Mouse (Mus musculus): ENCODE data around the gene Nectin1.

Nectin1 gene

DNA sequence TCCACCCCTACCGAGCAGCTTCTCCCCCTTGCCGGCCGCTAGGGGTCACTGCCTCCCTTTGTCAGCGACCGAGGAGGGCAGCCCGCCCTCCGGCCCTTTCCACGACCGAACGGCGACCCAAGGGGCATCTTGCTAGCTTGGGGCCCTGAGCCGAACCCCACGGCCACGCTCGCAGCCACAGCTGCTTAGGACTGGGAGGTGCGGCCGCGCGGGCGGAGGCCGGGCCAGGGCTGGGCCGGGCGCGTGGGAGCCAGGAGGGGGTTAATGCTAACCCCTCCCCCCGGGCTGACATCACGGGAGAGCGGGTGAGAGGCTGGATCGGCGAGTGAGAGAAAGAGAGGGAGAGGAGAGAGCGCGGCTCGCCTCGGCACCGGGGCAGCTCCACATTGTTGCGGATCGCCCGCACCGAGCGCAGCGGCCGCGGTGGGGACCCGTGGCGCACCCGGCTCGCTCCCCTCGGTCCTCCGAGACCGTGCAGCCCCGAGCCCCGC is at the start of gene Nectin1:
Gene Nectin1 (plus strand): TSS at position 338 of the 491 bp plus-strand sequence.
- peak; percentile 95 to 98 for DNase-seq (ENCODE audit: inconsistent age in 2 of 2, low spot score in 1 of 2)

DNA sequence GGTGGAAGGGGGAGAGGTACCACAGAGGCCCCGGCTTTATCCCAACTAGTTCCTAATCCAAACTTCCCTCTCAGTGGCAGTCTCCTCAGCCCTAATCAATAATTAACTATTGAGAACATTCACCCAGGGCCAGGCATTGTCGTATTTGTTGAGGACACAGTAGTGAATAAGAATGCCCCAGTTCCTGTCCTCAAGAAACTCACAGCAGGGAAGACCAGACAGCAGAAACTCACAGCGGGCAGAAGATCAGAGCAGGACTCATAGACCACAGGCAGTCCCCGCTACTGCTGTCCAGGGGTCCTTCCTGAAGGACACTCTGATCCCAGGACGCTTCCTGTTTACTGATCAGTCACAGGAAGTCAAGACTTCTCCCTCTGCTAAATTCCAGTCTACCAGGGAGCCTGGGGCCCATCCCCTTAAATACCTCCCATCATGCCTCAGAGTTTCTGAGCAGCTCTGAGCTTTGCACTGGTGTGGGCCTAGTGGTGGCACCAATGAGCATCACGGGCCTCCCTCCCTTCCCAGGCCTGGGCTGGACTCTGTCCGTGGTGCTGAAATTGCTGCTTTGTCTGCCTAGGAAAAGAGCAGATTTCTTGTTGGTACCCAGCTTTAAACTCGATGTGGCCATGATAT is 45.6 kb upstream of the Nectin1 start:
- peak; percentile 53 to 77 for DNase-seq (ENCODE audit: inconsistent age in 2 of 2, low spot score in 1 of 2)

DNA sequence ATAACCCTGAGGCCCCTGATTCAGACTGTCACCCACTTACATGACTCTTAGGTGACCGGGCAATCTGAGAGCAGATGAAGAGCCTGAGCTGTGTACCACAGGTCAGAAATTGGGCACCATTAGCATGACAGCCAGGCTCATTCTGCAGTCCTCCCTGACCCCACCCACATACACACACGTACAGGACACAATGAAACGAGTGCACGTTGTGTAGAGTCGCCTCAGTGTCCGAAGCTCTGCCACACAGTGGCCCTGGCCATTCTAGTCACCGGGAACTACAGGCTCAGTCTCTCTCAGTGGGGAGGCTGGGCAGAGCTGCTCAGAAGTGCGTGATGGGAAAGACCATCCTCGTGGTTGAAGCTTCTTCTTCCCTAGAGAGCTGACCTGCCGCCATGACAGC is 44.9 kb upstream of the Nectin1 start:
- no peak for DNase-seq (ENCODE audit: inconsistent age in 2 of 2, low spot score in 1 of 2)

DNA sequence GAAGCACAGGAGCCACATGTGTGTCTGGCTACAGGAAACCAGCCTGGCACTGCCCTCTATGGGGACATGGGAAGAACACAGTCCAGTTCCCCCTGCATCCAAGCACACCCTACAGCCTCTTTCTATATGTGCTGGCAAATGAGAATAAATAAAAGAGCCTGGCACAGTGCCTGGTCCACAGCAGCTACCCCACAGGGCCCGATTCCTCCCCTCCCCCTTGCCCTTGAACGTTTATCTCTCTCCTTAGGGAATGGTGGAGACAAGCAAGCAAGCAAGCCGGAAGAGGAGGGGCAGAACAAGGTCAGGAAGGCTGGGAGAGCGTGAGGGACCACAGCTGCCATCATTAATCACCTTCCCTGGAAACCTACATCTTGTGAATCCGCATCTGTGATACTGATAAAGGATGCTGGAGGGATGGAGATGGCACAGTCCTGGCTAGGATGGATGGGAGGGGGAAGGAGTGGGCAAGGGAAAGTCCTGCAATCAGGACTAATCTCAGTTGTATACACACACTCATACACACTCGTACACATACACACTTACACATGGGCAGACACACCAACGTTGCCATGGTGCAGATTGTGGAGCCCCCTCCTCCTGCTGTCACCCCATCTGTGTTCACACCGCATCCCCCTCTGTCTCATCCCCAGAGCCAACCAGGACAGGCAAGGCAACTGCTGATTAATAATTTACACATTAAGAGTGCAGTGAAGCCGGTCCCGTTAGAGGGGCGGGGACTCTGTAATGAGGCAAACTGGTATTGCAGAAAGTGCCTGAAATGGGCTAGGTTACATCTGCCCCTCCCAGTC is 44.2 kb upstream of the Nectin1 start:
- no peak for DNase-seq (ENCODE audit: inconsistent age in 2 of 2, low spot score in 1 of 2)

DNA sequence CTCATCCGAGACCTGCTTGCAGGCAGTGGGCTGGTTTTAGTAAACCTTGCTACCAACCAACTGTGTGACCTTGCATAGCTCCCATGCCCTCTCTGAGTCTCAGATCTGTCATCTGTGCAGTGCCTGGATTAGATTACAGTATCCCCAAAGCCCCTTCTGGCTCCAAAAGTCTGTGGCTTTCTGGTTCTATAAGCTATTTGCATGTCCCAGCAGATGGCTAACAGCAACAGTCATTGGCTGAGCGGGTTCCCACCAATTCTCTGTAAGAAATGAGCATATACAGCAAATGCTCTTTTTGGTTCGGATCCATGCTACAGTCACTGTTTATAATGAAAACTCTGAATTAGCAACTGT is 43.6 kb upstream of the Nectin1 start:
- DNase-seq (ENCODE audit: inconsistent age in 2 of 2, low spot score in 1 of 2): no peak

DNA sequence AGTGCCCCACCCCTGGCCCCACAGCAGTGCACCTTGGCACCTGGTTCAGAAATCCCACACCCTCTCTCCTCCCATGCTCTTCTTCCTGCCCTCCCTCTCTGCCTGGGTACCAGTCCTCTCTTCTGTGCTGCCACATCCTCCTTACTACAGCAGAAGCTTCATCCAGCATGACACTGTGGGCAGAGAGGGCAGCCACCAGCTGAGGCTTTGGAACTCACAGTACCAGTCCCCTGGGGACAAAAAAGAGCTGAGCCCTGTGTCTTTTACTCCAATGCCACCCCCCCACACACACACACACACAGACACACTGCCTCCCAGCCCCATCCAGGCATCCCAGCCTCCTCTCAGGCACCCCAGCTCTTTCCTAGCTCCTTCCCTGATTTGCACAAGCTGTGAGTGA is 42.0 kb upstream of the Nectin1 start:
- no peak for DNase-seq (ENCODE audit: inconsistent age in 2 of 2, low spot score in 1 of 2)

DNA sequence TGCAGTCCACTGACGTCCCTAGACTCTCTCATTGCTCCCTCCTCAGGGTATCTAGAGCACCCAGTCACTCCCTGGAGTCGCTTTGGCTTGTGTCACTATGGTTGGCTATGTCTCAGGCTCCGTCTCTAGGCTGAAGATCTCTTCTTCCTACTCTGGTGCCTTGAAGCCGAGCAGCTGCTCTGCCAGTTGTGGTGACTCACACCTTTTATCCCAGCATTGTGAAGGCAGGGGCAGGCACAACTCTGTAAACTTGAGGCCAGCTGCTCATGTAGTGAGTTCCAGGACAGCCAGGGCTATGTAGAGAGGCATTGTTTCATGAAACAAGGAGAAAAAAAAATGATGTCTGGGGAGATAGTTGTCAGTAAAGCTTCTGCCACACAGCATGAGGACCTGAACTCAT is 36.2 kb upstream of the Nectin1 start:
- peak in 1 of 2 experiments; percentile 68 for DNase-seq (ENCODE audit: inconsistent age in 2 of 2, low spot score in 1 of 2)

DNA sequence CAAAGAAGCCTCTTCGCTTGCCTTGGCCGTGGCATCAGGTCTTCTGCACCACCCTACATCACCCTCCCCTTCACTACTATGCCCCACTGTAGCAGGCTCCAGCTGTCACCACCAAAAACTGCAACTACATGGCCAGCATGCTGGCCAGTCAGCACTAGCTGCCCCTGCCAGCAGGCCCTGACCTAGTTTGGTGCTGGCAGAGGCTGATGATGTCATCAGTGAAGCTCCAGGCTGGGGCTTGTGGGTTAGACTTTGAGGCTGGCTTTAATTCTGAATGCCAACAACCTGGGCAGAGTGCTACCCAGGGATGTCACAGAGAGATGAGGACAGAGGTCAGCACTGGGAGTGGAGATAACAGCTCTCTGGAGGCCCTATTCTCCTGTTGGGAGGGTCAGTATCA is 35.1 kb upstream of the Nectin1 start:
- DNase-seq (ENCODE audit: inconsistent age in 2 of 2, low spot score in 1 of 2): peak; percentile 81 to 82

DNA sequence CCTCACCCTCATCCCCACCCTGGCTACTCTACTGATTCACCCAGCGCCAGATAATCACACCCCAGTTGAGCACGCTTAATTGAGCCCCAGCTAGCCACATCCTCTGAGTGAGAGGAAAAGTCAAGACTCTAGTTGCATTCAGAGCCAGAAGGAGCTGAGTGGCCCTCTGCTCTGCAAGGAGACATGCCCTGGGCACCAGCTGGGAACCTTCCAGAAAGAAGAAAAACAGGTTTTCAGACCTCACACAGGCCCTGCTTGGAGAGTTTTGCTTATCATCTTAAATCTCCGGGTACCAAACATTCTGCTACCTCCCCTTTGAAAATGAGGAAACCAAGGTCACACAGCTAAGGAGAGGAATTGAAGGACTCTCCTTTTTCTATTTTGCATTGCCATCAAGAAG is 30.4 kb upstream of the Nectin1 start:
- DNase-seq (ENCODE audit: inconsistent age in 2 of 2, low spot score in 1 of 2): no peak

DNA sequence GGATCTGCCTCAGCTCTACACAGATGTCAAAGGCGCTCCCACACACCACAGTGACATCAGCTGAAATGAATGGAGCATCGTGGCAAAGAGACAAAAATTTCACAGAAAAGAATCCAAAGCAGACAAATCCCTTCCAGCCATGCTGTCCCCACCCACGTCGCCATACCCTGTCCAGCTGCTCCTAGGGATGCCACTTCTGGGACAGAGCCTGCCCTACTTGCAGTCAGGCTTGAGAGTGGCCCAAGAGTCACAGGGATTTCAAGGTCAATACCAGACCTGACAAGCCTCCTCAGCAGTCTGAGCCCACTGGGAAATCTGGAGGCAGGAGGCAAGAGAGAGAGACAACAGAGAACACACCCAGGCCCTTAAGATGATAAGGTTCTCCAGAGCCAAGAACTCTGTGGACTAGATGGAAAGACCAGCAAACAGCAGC is 24.4 kb upstream of the Nectin1 start:
- peak in 1 of 2 experiments; percentile 29 for DNase-seq (ENCODE audit: inconsistent age in 2 of 2, low spot score in 1 of 2)

DNA sequence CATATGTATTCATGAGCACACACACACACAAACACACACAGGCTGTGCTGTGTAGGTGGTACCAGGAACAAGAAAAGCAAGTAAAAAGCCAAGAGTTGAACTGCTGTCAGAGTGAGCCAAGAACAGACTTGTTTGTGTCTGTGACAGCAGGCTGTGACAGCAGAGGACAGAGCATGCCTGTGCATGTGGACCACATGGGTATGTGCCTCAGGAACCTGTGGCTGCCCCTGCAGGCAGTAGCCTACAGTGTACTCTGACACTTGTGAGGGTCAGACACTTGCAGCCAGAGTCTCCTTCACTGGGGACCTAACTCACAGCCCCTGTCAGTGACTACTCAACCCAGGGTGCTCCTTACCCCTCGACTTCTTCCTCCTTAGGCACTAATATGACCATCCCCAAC is 23.7 kb upstream of the Nectin1 start:
- no peak for DNase-seq (ENCODE audit: inconsistent age in 2 of 2, low spot score in 1 of 2)

DNA sequence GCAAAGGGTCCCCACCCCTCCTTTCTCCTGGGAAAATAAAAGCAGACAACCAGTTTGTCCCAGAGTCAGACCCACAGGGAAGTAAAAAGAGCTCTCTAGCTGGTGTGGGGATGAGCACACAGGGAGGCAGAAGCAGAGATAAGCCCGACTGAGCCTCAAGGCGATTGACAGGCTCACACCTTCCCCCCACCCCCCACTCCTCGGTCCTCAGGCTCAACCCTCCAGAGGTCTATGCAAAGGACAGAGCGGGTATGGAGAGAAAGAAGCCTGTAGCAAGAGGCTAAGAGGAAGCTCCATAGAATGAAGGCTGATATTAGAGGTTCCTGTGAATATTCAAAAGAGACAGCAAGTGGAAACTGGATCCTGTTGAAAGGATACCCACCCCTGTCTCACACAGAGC is 19.7 kb upstream of the Nectin1 start:
- no peak for DNase-seq (ENCODE audit: inconsistent age in 2 of 2, low spot score in 1 of 2)

DNA sequence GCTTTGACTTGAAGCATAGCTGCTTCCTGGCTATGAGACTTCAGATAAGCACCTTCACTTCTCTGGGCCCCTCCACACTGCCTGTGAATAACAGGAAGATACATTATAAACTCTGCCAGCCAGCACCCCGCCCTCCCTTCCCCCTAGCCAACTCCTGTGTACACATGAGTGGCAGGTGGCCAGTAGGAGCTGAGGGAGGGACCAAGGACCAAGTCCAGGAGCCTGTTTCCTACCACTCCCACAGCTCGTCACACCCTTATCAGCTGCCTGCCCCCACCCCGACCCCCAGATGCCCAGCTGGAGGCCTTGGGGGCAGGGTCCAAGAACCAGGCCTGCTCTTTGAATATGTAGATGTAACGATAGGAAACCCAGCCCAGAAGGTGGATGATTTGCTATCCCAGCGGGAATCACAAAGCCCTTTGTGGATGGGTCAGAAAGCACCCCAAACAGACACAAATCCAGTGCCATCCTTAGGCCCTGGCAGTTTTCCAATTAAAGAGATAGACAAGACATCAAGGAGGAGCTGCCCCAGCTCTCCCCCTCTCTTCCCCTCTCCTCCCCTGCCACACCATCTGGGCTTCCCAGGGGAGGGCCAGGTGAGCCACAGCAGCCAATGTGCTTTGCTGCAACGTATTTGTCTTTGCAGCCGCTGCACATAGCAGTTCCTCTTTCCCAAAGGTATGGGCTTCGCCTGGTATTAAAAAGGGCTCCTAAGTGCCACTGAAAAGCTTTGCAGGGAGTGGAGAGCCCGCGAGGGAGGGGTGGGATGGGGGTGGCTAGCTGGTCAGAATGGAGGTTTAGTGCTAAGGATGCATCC is 14.1 kb upstream of the Nectin1 start:
- no peak for DNase-seq (ENCODE audit: inconsistent age in 2 of 2, low spot score in 1 of 2)

DNA sequence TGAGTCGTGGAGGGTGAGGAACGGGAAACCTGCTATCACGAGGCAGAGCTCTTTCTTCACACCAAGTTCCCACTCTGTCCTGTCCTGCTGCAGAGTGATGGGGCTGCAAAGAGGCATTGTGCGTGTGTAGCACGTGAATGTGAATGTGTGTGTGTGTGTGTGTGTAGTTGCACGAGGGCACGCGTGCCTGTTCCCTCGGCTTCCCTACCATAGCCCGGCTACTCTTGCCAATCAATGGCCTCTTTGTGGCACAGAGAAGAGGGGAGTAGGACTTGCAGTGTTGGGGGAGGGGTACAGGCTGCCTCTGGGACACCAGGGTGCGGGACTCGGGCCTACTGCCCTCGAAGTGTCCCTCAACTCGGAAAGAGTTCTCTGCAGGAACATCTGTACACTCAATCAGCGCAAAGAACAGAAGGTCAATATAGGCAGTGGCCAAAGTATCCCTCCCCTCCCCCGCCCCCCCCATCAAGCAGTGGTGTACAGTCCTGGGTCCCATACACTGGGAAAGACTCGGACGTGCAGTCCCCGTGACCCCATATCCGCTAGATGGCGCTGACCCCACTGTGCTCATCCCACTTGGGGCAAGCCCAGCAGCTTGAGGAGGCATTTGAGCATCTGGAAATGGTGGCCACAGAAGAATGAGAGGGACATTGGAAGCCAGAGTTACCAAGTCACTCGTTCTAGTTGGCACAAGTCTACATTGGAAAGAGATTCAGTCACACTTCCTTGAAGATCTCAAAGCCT is 13.3 kb upstream of the Nectin1 start:
- peak; percentile 68 to 85 for DNase-seq (ENCODE audit: inconsistent age in 2 of 2, low spot score in 1 of 2)

DNA sequence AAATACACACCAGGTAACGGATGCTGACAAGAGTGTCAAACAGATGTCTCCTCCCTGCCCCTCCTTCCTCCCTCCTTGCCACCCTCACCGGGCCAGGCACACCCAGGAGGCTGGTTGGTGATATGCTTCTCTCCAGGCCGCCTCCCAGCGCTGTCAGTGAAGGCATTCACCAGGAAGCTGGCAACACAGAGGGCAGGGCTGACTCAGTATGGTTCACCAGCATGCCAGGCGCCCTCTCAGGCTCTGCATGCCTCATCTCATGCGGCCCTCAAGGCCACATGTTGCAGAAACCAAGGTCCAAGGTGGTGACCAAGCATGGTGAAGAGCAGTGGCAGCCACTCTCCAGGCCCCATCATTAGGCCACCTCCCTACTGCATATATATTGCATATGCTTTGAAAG is 11.9 kb upstream of the Nectin1 start:
- DNase-seq (ENCODE audit: inconsistent age in 2 of 2, low spot score in 1 of 2): peak; percentile 82 to 89

DNA sequence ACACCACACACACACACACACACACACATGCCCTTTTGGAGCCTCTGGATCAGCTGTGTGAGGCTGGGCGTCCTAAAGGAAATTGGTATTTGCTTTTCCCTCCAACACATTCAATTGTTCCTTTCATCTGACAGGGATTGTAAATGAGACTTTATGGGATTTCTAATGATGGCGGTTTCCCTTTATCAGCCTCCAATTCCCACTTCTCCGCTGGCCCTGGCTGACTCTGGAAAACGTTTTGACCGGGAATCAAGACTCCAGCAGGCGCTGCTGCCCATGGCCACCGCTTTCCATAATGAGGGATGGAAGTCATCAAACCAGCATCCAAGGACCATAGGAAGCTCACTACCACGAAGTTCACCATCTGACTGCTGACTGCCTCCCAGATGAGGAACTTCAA is 11.1 kb upstream of the Nectin1 start:
- no peak for DNase-seq (ENCODE audit: inconsistent age in 2 of 2, low spot score in 1 of 2)

DNA sequence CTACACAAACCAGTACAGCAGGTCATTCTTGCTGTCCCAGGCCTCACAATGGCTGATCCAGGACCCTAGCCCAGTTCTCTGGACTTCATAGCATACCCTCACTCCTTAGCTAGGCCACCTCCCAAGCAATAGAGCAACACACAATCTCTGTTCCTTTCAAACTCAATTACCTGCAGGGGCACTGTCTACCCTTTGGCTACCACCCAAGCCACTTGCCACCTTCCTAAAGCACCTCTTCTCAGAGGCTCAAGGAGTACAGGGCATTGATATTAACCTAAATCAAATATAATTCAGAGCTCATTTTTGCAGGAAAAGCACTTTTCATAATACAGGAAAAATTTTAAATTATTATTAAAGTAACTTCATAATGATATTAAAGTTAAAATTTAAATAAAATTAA is 8.8 kb upstream of the Nectin1 start:
- no peak for DNase-seq (ENCODE audit: inconsistent age in 2 of 2, low spot score in 1 of 2)

DNA sequence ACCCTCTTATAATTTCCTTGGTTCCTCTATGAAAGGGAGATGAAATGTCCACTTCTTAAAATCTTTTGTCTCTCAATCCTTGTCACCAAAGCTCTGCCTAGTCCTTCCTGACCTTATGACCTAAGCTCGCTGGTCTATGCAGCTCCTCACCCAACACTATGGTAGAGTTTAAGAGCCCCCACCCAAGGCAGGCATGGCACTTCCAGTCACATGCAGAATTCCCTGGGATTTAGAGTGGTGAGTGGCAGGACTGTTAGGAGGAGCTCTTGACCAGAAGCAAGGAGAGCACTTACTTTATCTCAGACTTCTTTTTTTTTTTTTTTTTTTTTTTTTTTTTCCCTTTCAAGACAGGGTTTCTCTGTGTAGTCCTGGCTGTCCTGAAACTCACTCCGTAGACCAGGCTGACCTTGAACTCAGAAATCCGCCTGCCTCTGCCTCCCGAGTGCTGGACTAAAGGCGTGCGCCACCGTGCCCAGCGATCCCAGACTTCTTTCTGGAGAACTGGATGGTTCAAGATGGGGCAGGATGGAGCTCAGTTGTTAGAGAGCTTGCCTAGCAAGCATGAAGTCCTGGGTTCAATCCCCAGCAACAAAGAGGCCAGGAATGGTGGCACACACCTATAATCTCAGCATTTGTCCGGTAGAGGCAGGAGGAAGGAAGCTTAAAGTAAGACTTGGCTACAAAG is 7.6 kb upstream of the Nectin1 start:
- DNase-seq (ENCODE audit: inconsistent age in 2 of 2, low spot score in 1 of 2): no peak

DNA sequence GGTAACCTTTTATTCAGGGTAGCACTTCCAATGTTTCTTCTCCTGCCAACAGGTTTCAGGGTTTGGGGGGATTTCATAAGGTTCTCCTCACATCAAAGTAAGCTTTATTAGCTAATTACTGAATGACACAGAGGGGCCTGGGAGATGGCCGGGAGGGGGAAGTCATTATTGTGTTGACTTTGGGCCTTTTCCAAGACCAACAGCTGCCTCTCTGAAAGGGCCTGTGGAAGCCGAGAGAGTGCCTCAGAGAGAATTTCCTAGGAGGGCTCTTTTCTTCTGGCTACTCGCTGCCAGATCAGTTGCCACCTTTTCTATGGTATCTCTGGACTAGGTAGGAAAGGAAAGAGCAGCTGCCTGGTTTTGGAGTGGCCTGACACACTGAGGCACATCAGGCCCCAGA is 6.5 kb upstream of the Nectin1 start:
- no peak for DNase-seq (ENCODE audit: inconsistent age in 2 of 2, low spot score in 1 of 2)

DNA sequence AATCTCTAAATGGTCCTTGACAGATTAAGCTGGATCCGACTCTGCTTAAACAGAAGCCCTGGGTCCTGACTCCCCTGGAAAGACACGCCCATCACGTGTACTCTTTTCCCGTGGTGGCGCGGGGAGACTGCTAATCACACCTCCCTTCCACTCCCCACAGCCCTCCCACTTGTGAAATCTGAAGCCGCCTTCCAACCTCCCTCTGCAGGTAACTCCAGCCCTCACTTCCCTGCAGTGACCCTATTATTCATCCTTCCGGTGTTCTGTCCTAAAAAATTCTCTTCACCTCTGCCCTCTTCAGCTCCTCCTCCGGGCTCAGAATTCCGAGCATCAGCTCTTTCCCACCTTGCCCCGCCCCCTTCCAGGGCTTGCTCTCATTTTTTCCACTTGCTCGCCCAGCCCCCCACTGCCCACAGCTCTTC is 5.9 kb upstream of the Nectin1 start:
- DNase-seq (ENCODE audit: inconsistent age in 2 of 2, low spot score in 1 of 2): no peak

All from adrenal gland, adult (tissue).